Mouse (Mus musculus) bone marrow, adult 2 months (tissue): ENCODE results near the gene Mgst3.
A peak's percentile ranks its signal among the peaks of the same experiment; 100 is the strongest.

Source experiments
- CTCF ChIP-seq: fragments of 200-500 bp; IDR thresholded peaks from 2 replicates; pipeline ENCODE4 v1.5.1; 2011; ENCODE audit warnings: low read length, control low read depth; ENCODE audit not compliant: control insufficient read depth, insufficient read depth
- POLR2A ChIP-seq: fragments of 200-500 bp; IDR thresholded peaks from 2 replicates; pipeline ENCODE4 v1.6.1; 2011; ENCODE audit warnings: low read depth, mild to moderate bottlenecking, control low read depth, low read length, borderline replicate concordance; ENCODE audit not compliant: control insufficient read depth

DNA sequence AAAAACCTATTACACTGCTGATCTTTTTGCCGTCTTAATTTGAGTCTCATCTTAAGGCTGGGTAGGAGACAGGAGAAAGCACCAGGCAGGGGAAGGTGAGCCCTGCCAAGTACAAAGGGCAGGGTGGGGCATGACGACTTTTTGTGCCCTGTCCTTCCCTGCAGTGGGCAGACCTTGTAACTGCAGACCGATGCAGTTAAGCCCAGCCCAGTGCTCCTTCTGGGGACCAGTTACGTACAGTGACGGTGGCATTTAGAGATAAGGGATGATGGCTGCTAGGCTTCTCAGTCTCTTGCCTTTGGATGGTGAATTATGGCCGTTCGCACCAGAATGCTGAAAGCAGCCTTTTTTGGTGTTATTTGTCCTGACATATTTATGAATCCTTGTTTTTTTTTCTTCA, 25.1 kb downstream of the Mgst3 start:
- no peak for TF ChIP-seq POLR2A
- TF ChIP-seq CTCF: peak; percentile 31; the same call in 1 of the 2 replicates
